Mouse (Mus musculus) megakaryocyte progenitor cell, adult 5-6 weeks (primary cell): ENCODE results near the gene Clcn7. TPM values are rescaled to one million over a fixed set of nuclear protein-coding genes. Genes with fewer than 3 reads are reported as not detected.
"Not testable (repeated sequence)": the region's sequence is repeated elsewhere in the genome, so short reads cannot be mapped to it uniquely, and the experiment has no call there.

ENCODE experiments used
- ATAC-seq: replicated peaks from 2 replicates; pipeline ENCODE4 v1.8.0; 2016; ENCODE audit warnings: mild to moderate bottlenecking, moderate TSS enrichment, inconsistent platforms; ENCODE audit not compliant: poor library complexity
- total RNA-seq, 2 experiments: library from RNA; stranded (forward) in 1 of 2; stranded (reverse) in 1 of 2; fragments of 157-497, 149-512 nt in 1 of 2; fragments of 200-1000 nt in 1 of 2; gene quantifications; 2 replicates each; pipeline versions ENCODE4 v1.2.3 to v1.2.4; 2015 to 2017

Gene Clcn7
- total RNA-seq, 2 experiments from 2014 or later = 7.8 to 8.1 TPM

- ATAC-seq = not testable (repeated sequence)
These were observed 7.6 kb upstream of the Clcn7 start for GRCm38 (mm10) chr17:25125442-25126060.

GRCm38 (mm10) chr17:25127079-25127478, 6.1 kb upstream of the Clcn7 start:
- ATAC-seq = peak; percentile 82

- ATAC-seq = peak; percentile 14; the same call in 1 of the 2 replicates
These were observed 5.5 kb upstream of the Clcn7 start for GRCm38 (mm10) chr17:25127681-25128080.

GRCm38 (mm10) chr17:25130060-25130459, 3.1 kb upstream of the Clcn7 start:
- ATAC-seq = no peak

GRCm38 (mm10) chr17:25135622-25136021, 2.4 kb downstream of the Clcn7 start:
- ATAC-seq = no peak

- ATAC-seq = peak; percentile 39; the same call in 1 of the 2 replicates
These were observed 5.6 kb downstream of the Clcn7 start for GRCm38 (mm10) chr17:25138803-25139202.

GRCm38 (mm10) chr17:25139960-25140359, 6.8 kb downstream of the Clcn7 start:
- ATAC-seq = peak; percentile 42; the same call in 1 of the 2 replicates

GRCm38 (mm10) chr17:25162161-25162560, 29.0 kb downstream of the Clcn7 start, which contains the start of gene Ccdc154:
TSS of gene Ccdc154 (plus strand) at chr17:25162461.
- ATAC-seq = no peak

- no peak for ATAC-seq
These were observed 30.2 kb downstream of the Clcn7 start for GRCm38 (mm10) chr17:25163387-25163786.

- ATAC-seq = no peak
These were observed 31.6 kb downstream of the Clcn7 start for GRCm38 (mm10) chr17:25164770-25165169.

GRCm38 (mm10) chr17:25165970-25166671, 32.9 kb downstream of the Clcn7 start:
- no peak for ATAC-seq

GRCm38 (mm10) chr17:25169706-25170105, 36.5 kb downstream of the Clcn7 start:
- ATAC-seq = no peak

GRCm38 (mm10) chr17:25172558-25172957, 39.4 kb downstream of the Clcn7 start:
- ATAC-seq = no peak

GRCm38 (mm10) chr17:25175411-25175810, 42.2 kb downstream of the Clcn7 start, which contains the start of gene Gm38655:
TSS of gene Gm38655 (minus strand) at chr17:25175471.
- ATAC-seq = no peak

GRCm38 (mm10) chr17:25183232-25183631, 50.0 kb downstream of the Clcn7 start:
- no peak for ATAC-seq

- ATAC-seq = peak; percentile 92
These were observed 51.0 kb downstream of the Clcn7 start, which contains the start of gene BC003965 for GRCm38 (mm10) chr17:25184129-25184691. TSS of gene BC003965 (plus strand) at chr17:25184554.

GRCm38 (mm10) chr17:25184961-25185360, 51.8 kb downstream of the Clcn7 start:
- ATAC-seq = peak; percentile 7; the same call in 1 of the 2 replicates

- no peak for ATAC-seq
These were observed 54.6 kb downstream of the Clcn7 start for GRCm38 (mm10) chr17:25187784-25188149.

GRCm38 (mm10) chr17:25188150-25189031, 55.2 kb downstream of the Clcn7 start, which contains the start of gene Unkl:
TSS of gene Unkl (plus strand) at chr17:25188397.
- 0 out of 2 replicates have a peak, but pooled peaks have one; percentile 14 for ATAC-seq

GRCm38 (mm10) chr17:25189091-25189490, 55.9 kb downstream of the Clcn7 start:
- ATAC-seq = no peak

GRCm38 (mm10) chr17:25202401-25202800, 69.2 kb downstream of the Clcn7 start:
- ATAC-seq = no peak
